Mouse (Mus musculus): Measurements from ENCODE around the gene Lbp. TPM values are rescaled to one million over a fixed set of nuclear protein-coding genes. Genes with fewer than 3 reads are reported as not detected.
A peak's percentile ranks its signal among the peaks of the same experiment; 100 is the strongest.

Lbp gene
- polyA plus RNA-seq, 1 experiment from 2014 or later: 167 TPM

DNA sequence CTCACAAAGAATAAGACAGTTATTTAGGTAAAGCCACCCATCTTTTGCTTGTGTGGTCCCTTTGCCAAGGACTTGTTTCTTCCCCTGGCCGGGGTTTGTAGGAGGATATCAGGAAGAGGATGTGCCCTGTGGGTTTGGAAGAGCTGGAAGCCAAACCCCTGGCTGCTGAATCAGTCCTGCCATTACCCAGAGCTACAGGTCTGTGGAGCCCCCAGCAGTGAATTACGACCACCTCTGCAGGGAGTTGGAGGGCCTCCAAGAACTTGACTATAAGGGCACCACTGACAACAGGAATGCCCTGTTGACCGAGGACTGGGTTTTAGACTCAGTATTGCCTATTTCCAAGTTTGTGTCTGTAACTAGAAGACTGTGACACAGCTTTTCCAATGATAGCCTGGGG, 7.1 kb upstream of the Lbp start:
- ATAC-seq: no peak
- Histone ChIP-seq H3K27me3 (ENCODE audit: insufficient read depth, low read length) (no peaks in the 10 kb centered on the region), H3K4me3 (ENCODE audit: low read depth, low read length) (no peak overlapping the region), H3K36me3 (replicated peaks; ENCODE audit: insufficient read depth, low read length) (no peaks in the 10 kb centered on the region), H3K27ac (ENCODE audit: low read depth) (no peak overlapping the region), H3K9me3 (ENCODE audit: low read length) (no peaks in the 10 kb centered on the region; the same call in 1 of the 2 replicates), H3K9ac (replicated peaks) (no peak overlapping the region), H3K4me2 (ENCODE audit: low read depth, low read length) (no peak overlapping the region), H3K4me1 (ENCODE audit: insufficient read depth) (peaks cover 5% of the 10 kb centered on the region)
- 80% methylated on average over 3 of the region's 3 CpGs for WGBS (ENCODE audit: insufficient replicate concordance)
- no peak for DNase-seq
- TF ChIP-seq CTCF (IDR thresholded peaks at IDR 0.05; ENCODE audit: low read depth) (no peak), EP300 (IDR thresholded peaks at IDR 0.05; ENCODE audit: low read depth) (no peak)

DNA sequence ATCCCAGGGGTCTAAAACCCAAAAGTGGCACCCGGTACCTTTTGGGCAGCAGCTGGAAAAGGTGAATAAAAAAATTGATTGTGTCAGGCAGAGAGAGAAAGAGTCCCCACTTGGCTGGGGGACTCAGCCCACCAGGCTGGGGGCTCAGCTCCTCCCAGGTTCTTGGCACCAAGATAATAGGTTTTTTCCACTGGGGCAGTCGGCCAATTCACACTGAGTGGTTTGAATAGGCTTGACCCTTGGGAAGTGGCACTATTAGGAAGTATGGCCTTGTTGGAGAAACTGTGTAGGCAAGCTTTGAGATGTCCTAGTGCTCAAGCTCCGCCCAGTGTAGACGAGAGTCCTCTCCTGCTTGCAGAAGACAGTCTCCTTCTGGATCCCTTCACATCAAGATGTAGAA, 6.6 kb upstream of the Lbp start:
- H3K27me3 ChIP-seq (ENCODE audit: insufficient read depth, low read length): no peaks in the 10 kb centered on the region
- no peak overlapping the region for H3K9ac ChIP-seq (replicated peaks)
- H3K4me3 ChIP-seq (ENCODE audit: low read depth, low read length): no peak overlapping the region
- H3K36me3 ChIP-seq (replicated peaks; ENCODE audit: insufficient read depth, low read length): no peaks in the 10 kb centered on the region
- H3K4me1 ChIP-seq (ENCODE audit: insufficient read depth): peaks cover 5% of the 10 kb centered on the region
- ATAC-seq (no peak), DNase-seq (no peak)
- no peak overlapping the region for H3K4me2 ChIP-seq (ENCODE audit: low read depth, low read length)
- H3K27ac ChIP-seq (ENCODE audit: low read depth): no peak overlapping the region
- 71% methylated on average over 4 of the region's 4 CpGs for WGBS (ENCODE audit: insufficient replicate concordance)
- no peaks in the 10 kb centered on the region; the same call in 1 of the 2 replicates for H3K9me3 ChIP-seq (ENCODE audit: low read length)
- no peak for TF ChIP-seq EP300 (IDR thresholded peaks at IDR 0.05; ENCODE audit: low read depth)
- no peak for TF ChIP-seq CTCF (IDR thresholded peaks at IDR 0.05; ENCODE audit: low read depth)

DNA sequence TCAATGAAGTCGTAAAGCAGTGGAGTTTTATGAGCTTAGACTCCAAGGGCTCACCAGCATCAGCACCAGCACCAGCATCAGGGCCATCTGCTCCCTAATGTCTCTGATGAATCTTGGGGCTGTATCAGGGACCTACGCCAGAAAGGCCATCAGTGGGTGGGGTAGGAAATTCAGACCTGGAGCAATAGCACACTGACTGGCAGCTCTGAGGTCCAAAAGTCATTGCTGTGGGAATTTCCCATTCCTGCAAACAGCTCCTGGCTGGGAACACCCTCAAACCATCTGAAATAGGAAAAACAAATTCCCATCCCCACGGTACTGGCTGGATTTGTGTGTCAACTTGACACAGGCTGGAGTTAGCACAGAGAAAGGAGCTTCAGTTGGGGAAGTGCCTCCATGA, 3.5 kb upstream of the Lbp start:
- no peaks in the 10 kb centered on the region; the same call in 1 of the 2 replicates for H3K9me3 ChIP-seq (ENCODE audit: low read length)
- H3K36me3 ChIP-seq (replicated peaks; ENCODE audit: insufficient read depth, low read length): no peaks in the 10 kb centered on the region
- 65% methylated on average over 3 of the region's 3 CpGs for WGBS (ENCODE audit: insufficient replicate concordance)
- H3K27me3 ChIP-seq (ENCODE audit: insufficient read depth, low read length): no peaks in the 10 kb centered on the region
- no peak for DNase-seq
- TF ChIP-seq EP300 (IDR thresholded peaks at IDR 0.05; ENCODE audit: low read depth) (no peak), CTCF (IDR thresholded peaks at IDR 0.05; ENCODE audit: low read depth) (no peak)
- H3K27ac ChIP-seq (ENCODE audit: low read depth): peak overlapping the region; percentile 66
- H3K9ac ChIP-seq (replicated peaks): no peak overlapping the region
- H3K4me2 ChIP-seq (ENCODE audit: low read depth, low read length): no peak overlapping the region
- no peak overlapping the region for H3K4me3 ChIP-seq (ENCODE audit: low read depth, low read length)
- H3K4me1 ChIP-seq (ENCODE audit: insufficient read depth): peaks cover 9% of the 10 kb centered on the region
- peak; percentile 6 for ATAC-seq

DNA sequence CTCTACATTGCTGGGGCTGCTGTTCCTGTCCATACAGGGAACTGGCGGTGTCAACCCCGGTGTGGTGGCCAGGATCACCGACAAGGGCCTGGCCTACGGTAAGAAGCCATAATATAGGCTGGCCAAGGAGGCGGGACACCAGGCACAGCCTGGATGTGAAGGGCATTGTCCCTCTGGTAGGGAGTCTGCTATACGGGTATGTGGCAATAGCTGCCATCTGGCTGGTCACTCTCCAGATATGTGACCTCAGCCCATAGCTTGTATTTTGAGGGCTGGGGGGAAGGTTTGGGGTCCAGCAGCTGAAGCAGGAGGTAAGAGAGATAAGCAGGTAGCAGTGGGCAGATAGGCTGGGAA, 380 bp downstream of the Lbp start:
- DNase-seq (no peak), ATAC-seq (peak; percentile 69)
- Histone ChIP-seq H3K4me3 (ENCODE audit: low read depth, low read length) (peak overlapping the region; percentile 46), H3K36me3 (replicated peaks; ENCODE audit: insufficient read depth, low read length) (peaks cover 16% of the 10 kb centered on the region), H3K27me3 (ENCODE audit: insufficient read depth, low read length) (no peaks in the 10 kb centered on the region), H3K27ac (ENCODE audit: low read depth) (peak overlapping the region; percentile 91), H3K9ac (replicated peaks) (peak overlapping the region; percentile 68), H3K4me1 (ENCODE audit: insufficient read depth) (peaks cover 23% of the 10 kb centered on the region), H3K9me3 (ENCODE audit: low read length) (no peaks in the 10 kb centered on the region), H3K4me2 (ENCODE audit: low read depth, low read length) (peak overlapping the region; percentile 68)
- no peak for TF ChIP-seq CTCF (IDR thresholded peaks at IDR 0.05; ENCODE audit: low read depth)
- no peak for TF ChIP-seq EP300 (IDR thresholded peaks at IDR 0.05; ENCODE audit: low read depth)
- WGBS (ENCODE audit: insufficient replicate concordance): 11% methylated on average over 6 of the region's 6 CpGs

DNA sequence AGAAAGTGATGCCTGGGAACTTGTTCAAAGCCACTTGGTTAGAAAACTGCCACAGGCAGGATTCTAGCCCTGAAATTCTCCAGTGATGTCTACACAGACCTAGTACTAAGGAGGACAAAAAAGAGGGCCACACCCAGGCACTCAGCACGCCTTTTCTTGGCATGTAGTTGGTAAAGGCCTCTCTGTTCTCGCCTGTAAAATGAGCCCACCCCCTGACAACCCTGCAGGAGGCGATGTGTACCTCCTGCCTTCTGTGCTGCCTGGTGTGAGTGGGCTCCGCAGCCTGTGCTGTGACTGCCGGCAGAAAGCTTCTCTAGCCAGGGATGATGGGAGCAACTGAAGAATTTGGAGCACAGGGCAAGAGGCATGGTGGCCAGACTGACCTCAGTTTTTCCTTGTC, 2.0 kb downstream of the Lbp start:
- peaks cover 20% of the 10 kb centered on the region for H3K36me3 ChIP-seq (replicated peaks; ENCODE audit: insufficient read depth, low read length)
- no peaks in the 10 kb centered on the region for H3K27me3 ChIP-seq (ENCODE audit: insufficient read depth, low read length)
- 0 out of 2 replicates have a peak overlapping the region, but pooled peaks have one; percentile 91 for H3K27ac ChIP-seq (ENCODE audit: low read depth)
- no peak overlapping the region; the same call in none of the 2 replicates for H3K9ac ChIP-seq (replicated peaks)
- ATAC-seq: no peak
- WGBS (ENCODE audit: insufficient replicate concordance): 72% methylated on average over 5 of the region's 5 CpGs
- no peak for DNase-seq
- TF ChIP-seq CTCF (IDR thresholded peaks at IDR 0.05; ENCODE audit: low read depth): no peak
- TF ChIP-seq EP300 (IDR thresholded peaks at IDR 0.05; ENCODE audit: low read depth): no peak
- H3K4me1 ChIP-seq (ENCODE audit: insufficient read depth): peaks cover 26% of the 10 kb centered on the region
- H3K4me2 ChIP-seq (ENCODE audit: low read depth, low read length): peak overlapping the region; percentile 68
- no peaks in the 10 kb centered on the region for H3K9me3 ChIP-seq (ENCODE audit: low read length)
- peak overlapping the region; percentile 46 for H3K4me3 ChIP-seq (ENCODE audit: low read depth, low read length)

DNA sequence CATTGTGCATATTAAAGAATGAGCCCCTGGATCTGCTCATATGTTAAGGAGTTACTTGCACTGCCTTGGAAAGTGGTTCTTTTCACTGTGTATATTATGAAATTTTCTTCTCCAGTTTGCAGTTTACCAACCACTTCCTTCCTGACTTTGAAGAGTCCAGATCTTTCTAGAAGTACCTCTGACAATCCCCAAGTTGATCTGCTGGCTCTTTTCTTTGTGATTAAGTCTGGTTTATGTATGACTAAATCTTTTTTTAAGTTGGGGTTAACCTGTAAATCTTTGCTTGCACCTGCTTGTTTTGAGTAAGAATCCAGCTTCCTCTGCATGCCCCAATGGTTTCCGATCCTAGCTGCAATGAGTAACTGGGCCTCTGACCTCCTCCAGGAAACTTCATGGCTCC, 6.8 kb downstream of the Lbp start:
- TF ChIP-seq EP300 (IDR thresholded peaks at IDR 0.05; ENCODE audit: low read depth): no peak
- no peak for TF ChIP-seq CTCF (IDR thresholded peaks at IDR 0.05; ENCODE audit: low read depth)

DNA sequence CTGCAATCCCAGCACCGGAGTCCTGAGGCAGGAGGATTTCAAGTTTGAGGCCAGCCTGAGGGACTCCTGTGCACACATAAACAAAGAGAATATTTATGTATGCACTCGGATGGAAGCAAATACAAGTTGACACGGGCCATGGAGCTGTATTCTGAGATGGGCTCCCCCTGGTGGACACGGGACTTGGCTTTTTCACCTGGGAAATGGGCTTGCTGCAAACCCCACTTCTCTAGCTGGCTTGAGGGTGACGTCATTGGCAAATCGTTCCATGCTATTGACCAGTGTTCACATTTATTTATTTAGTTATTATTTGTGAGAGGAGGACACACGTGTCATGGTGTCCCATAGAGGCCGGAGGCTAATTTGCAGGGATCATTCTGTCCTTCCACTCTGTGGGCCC, 10.1 kb downstream of the Lbp start:
- peaks cover 57% of the 10 kb centered on the region for H3K36me3 ChIP-seq (replicated peaks; ENCODE audit: insufficient read depth, low read length)
- H3K9me3 ChIP-seq (ENCODE audit: low read length): no peaks in the 10 kb centered on the region
- no peak overlapping the region for H3K9ac ChIP-seq (replicated peaks)
- H3K4me3 ChIP-seq (ENCODE audit: low read depth, low read length): no peak overlapping the region
- H3K27me3 ChIP-seq (ENCODE audit: insufficient read depth, low read length): no peaks in the 10 kb centered on the region
- no peak overlapping the region for H3K27ac ChIP-seq (ENCODE audit: low read depth)
- 63% methylated on average over 8 of the region's 8 CpGs for WGBS (ENCODE audit: insufficient replicate concordance)
- peaks cover 6% of the 10 kb centered on the region; the same call in 1 of the 2 replicates for H3K4me1 ChIP-seq (ENCODE audit: insufficient read depth)
- DNase-seq (peak; percentile 50), ATAC-seq (no peak)
- H3K4me2 ChIP-seq (ENCODE audit: low read depth, low read length): no peak overlapping the region
- TF ChIP-seq EP300 (IDR thresholded peaks at IDR 0.05; ENCODE audit: low read depth) (no peak), CTCF (IDR thresholded peaks at IDR 0.05; ENCODE audit: low read depth) (peak; percentile 65)

More for the DNA sequence above, 6.8 kb downstream of the Lbp start:
- Histone ChIP-seq H3K36me3 (replicated peaks; ENCODE audit: insufficient read depth, low read length) (peaks cover 50% of the 10 kb centered on the region), H3K4me1 (ENCODE audit: insufficient read depth) (peaks cover 20% of the 10 kb centered on the region; the same call in 1 of the 2 replicates), H3K9ac (replicated peaks) (no peak overlapping the region), H3K27ac (ENCODE audit: low read depth) (peak overlapping the region; percentile 51; the same call in 1 of the 2 replicates), H3K4me3 (ENCODE audit: low read depth, low read length) (no peak overlapping the region), H3K27me3 (ENCODE audit: insufficient read depth, low read length) (no peaks in the 10 kb centered on the region), H3K9me3 (ENCODE audit: low read length) (no peaks in the 10 kb centered on the region), H3K4me2 (ENCODE audit: low read depth, low read length) (no peak overlapping the region)
- 60% methylated on average over 1 of the region's 1 CpGs for WGBS (ENCODE audit: insufficient replicate concordance)
- DNase-seq: no peak
- no peak for ATAC-seq
